Mouse (Mus musculus): ENCODE results near the gene Mast4.
A peak's percentile ranks its signal among the peaks of the same experiment; 100 is the strongest.

Mast4 gene

GRCm38 (mm10) chr13:103043692-103044091 is 290.6 kb downstream of the Mast4 start:
- DNase-seq (ENCODE audit: low spot score) = no peak

GRCm38 (mm10) chr13:103043011-103043410 is 291.3 kb downstream of the Mast4 start:
- DNase-seq (ENCODE audit: low spot score) = no peak

GRCm38 (mm10) chr13:103037466-103037865 is 296.8 kb downstream of the Mast4 start:
- DNase-seq (ENCODE audit: low spot score) = no peak

GRCm38 (mm10) chr13:103029377-103029776 is 304.9 kb downstream of the Mast4 start:
- DNase-seq (ENCODE audit: low spot score) = no peak

GRCm38 (mm10) chr13:103027456-103028078 is 306.7 kb downstream of the Mast4 start:
- DNase-seq (ENCODE audit: low spot score) = no peak

- DNase-seq (ENCODE audit: low spot score) = no peak
Measured at GRCm38 (mm10) chr13:103025461-103025860, 308.8 kb downstream of the Mast4 start.

- DNase-seq (ENCODE audit: low spot score) = no peak
Measured at GRCm38 (mm10) chr13:103018481-103018880, 315.8 kb downstream of the Mast4 start.

- no peak for DNase-seq (ENCODE audit: low spot score)
Measured at GRCm38 (mm10) chr13:103017661-103018060, 316.6 kb downstream of the Mast4 start.

GRCm38 (mm10) chr13:103015131-103015750 is 319.1 kb downstream of the Mast4 start:
- DNase-seq (ENCODE audit: low spot score) = no peak

GRCm38 (mm10) chr13:103014631-103015030 is 319.7 kb downstream of the Mast4 start:
- no peak for DNase-seq (ENCODE audit: low spot score)

GRCm38 (mm10) chr13:103014222-103014621 is 320.1 kb downstream of the Mast4 start:
- no peak for DNase-seq (ENCODE audit: low spot score)

GRCm38 (mm10) chr13:103005227-103005626 is 329.1 kb downstream of the Mast4 start:
- DNase-seq (ENCODE audit: low spot score) = no peak

GRCm38 (mm10) chr13:103001831-103002230 is 332.5 kb downstream of the Mast4 start:
- DNase-seq (ENCODE audit: low spot score) = no peak

- DNase-seq (ENCODE audit: low spot score) = no peak
Measured at GRCm38 (mm10) chr13:103000891-103001290, 333.4 kb downstream of the Mast4 start.

- no peak for DNase-seq (ENCODE audit: low spot score)
Measured at GRCm38 (mm10) chr13:102994098-102994497, 340.2 kb downstream of the Mast4 start.

- DNase-seq (ENCODE audit: low spot score) = no peak
Measured at GRCm38 (mm10) chr13:102992680-102993423, 341.4 kb downstream of the Mast4 start.

- no peak for DNase-seq (ENCODE audit: low spot score)
Measured at GRCm38 (mm10) chr13:102991928-102992327, 342.4 kb downstream of the Mast4 start.

GRCm38 (mm10) chr13:102991196-102991595 is 343.1 kb downstream of the Mast4 start:
- DNase-seq (ENCODE audit: low spot score) = no peak

- peak; percentile 8 for DNase-seq (ENCODE audit: low spot score)
Measured at GRCm38 (mm10) chr13:102990085-102990484, 344.2 kb downstream of the Mast4 start.

- DNase-seq (ENCODE audit: low spot score) = no peak
Measured at GRCm38 (mm10) chr13:102989616-102990015, 344.7 kb downstream of the Mast4 start.

- DNase-seq (ENCODE audit: low spot score) = no peak
Measured at GRCm38 (mm10) chr13:102988976-102989375, 345.3 kb downstream of the Mast4 start.

GRCm38 (mm10) chr13:102988251-102988895 is 345.9 kb downstream of the Mast4 start:
- no peak for DNase-seq (ENCODE audit: low spot score)

GRCm38 (mm10) chr13:102984550-102984949 is 349.7 kb downstream of the Mast4 start:
- DNase-seq (ENCODE audit: low spot score) = no peak
